Mouse (Mus musculus) right cerebral cortex, postnatal 25 days (tissue): ENCODE results near the gene Dync2li1.

Experiments used
- DNase-seq: peaks from one replicate; pipeline ENCODE4 v3.0.0; 2022

Gene Dync2li1

DNA sequence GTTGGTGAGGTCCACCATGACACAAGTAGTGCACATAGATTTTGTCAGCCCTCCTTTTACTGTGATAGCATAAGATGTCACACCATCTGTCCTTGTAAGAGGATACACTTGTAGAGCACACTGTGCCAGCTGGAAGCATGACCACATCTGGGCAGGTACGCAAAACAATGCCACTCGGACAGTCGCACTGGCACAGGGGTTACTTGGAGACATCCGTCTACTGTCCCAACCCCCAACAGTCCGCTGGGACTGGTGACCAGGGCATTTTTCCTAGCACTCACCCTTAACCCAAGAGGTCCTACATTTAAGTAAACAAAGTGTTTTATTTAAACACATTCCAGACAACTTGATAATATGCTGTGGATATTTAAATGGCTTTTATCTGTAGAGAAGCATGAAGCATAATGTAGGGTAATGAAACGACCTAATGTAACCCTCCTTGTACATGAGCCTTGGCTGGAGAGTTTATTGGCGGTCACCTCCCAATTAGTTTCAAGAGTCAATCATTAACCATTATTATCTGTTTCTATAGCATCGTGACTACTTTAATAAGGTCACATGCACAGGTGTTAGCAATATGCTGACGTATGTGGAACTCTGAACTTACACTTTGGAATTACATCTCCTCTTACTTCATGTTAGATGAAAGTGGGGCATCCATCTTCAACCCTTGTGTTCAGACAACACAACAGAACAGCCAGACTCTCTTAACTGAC lies 24.2 kb downstream of the Dync2li1 start:
- no peak for DNase-seq

DNA sequence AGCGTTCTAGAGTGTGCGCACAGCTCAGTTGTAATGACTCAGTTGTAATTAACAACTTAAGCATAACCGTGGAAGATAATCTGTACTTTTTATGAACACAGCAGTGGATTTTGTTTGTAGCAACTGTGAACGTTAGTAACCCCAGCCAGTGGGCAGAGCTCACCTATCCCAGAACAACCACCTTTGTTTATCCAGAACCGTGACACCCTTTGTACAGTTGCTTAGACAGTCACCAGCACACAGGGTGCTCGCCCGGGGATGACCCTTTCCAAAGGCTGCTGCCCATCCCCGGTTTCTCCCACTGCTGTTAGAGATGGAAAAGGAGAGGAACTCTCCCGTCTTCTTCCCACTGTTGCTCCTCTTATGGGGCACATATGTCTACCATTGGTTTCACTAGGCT lies 27.2 kb downstream of the Dync2li1 start:
- DNase-seq: no peak

DNA sequence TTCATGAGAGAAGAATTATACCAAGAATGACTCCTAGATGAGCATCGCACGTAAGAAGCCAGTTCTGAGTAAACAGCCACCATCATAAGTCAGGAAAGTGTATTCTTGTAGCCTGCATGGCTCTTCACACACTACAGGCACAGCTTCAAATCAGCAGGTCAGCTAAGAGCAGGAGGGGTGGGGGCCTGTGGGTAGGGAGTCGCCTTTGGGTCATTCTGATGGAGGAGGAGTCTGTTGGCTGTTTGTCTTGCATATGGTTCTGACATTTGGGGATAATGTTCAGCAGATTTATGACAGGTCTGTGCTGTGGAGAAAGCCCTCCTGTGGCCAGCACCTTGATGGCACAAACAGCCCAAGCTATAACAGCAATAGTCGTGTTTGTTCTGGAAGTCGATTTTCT lies 29.9 kb downstream of the Dync2li1 start:
- no peak for DNase-seq

DNA sequence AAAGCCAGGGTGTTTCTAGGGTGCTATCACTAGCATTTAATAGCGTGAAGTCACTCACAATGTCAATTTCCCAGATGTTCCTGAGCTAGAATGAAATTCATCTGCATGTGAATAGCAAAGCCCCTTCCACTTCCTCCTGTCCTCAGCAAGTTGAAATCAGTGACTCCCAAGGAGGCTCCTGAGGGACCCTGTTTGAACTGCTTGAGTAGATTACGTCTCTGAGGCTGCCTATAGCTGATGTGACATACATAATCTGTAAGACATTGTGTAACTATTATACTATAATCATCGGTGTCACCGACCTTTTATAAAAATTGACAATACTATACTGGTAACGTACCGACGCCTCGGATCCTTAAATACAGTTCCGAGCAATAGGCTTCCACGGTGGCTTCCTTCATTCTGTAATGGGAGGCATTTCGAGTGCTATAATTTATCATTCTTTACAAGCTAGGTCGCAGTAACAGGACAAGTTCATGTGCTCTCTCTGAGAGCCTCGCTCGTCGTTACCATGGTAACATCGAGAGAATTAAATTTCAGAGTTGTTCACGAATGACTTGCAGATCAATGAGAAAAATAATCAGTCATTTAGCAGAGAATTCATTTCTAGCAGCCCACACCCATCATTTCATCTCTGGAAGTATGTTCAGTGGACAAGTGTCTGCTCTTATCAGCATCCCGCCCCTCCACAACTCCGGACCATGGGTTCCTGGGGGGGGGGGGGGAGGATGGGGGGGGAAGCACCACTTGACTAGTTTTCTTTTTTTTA lies 30.5 kb downstream of the Dync2li1 start:
- DNase-seq: no peak

DNA sequence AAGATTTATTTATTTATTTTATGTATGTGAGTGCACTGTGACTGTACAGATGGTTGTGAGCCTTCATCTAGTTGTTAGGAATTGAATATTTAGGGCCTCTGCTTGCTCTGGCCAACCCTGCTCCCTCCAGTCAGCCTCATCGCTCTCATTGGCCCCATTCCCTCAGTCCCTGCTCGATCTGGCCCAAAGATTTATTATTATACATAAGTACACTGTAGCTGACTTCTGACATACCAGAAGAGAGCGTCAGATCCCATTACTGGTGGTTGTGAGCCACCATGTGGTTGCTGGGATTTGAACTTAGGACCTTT lies 31.1 kb downstream of the Dync2li1 start:
- no peak for DNase-seq

DNA sequence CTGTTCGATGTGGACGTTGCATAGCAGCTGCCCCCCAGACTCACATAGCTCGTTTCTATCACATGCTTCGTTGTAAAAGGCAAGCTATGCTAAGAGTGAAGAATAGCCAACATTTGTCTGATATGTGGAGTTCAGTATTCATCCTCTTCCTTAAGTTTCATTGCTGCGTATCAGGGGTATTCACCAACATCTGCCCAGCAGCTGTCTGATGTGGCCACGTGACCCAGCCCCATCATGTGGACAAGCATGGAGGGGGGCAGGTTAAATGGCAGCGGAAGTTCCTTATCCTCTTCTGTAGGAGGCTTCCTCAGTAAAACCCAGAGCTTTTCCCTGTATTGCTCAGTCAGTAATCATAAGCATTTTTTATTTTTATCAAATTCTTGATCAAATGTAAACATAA lies 31.5 kb downstream of the Dync2li1 start:
- DNase-seq: no peak

DNA sequence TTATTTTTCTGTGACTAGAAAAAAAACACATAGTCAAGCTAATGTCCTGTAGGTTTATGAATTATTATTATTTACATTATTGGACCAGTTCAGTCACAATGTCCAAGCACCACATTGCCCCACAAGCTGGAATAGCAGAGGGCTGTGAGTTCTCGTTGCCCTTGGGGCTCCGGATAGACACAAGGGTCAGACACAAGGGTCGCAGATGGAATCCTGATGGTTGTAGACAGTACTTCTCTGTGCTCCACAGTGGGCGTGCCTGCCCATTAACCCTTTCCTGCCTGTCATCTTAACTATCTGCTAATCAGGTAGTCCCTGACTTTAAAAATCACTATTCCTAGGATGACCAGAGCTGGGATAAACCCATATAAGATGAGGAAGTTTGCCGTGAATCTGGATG lies 31.9 kb downstream of the Dync2li1 start:
- no peak for DNase-seq

DNA sequence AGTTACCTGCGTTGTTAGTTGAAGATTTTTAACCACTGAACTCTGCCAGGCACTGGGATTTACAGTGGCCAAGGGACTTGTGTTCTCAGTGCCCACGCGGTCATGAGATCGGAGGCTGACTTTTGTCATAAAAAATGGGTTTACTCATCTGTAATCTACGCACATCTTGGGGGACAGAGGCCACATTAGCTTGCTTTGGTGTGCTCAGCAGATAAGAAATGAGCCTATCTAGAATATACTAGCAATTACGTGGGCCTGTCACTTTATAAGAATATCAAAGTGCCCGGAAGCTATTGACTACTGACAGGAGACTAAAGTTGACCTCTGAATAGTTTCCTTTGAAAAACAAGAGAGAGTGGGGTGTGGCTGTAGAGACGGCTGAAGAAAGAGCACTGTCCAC lies 32.7 kb downstream of the Dync2li1 start:
- DNase-seq: no peak

DNA sequence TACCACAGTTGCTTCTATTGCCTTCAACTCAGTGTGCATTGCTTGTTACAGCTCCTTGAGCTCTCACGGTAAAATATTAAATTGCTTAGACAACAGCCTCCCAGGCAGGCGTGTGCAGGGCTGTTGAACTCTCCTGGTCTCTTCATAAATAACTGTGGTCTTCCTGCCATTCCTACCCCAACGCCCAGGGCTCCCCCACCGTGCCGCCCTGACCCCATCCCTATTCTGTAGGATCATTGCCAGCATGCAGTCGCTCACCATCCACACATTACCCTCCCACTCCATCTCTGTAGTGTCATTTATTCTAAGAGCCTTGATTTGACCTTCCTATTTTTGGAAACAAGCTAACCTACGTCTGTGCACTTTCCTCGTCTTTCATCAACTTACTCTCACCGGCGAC lies 38.8 kb downstream of the Dync2li1 start:
- no peak for DNase-seq

DNA sequence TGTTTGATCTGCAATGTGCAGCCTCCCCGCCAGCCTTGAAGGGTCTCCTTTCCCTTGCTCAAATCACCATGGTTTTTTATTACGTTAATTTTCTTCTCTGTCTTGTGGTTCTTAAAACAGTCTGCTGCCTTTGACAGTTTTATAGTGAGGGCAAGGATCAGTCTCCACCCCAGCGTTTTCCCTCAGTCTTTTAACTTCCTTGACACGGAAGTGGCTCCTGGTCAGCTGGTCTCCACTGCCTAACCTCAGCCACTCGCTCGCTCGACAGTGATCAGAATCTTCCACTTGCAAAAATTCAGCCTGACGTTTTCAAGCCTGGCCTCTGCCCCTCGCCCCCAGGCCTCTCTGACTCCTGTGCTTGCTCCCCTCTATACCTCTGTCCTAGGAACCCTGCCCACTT lies 39.4 kb downstream of the Dync2li1 start:
- DNase-seq: no peak

DNA sequence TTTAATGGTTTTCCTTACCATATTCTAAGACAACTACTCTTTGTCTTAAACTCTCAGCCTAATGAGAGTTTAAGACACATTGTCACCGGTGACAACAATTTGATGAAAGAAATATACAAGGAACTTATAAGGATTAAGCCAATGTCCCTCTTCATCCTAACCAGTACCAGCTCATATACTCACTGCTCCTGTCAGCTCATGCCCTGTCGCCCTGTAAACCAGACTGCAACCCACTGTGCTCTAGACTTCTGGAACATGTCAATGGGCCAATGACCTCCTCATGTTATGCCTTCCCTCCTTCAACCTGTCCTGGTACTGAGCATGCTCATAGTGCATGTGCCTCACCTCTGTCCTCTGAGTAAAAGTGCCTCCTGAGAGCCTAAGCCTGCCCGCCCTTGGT lies 41.6 kb downstream of the Dync2li1 start:
- no peak for DNase-seq

DNA sequence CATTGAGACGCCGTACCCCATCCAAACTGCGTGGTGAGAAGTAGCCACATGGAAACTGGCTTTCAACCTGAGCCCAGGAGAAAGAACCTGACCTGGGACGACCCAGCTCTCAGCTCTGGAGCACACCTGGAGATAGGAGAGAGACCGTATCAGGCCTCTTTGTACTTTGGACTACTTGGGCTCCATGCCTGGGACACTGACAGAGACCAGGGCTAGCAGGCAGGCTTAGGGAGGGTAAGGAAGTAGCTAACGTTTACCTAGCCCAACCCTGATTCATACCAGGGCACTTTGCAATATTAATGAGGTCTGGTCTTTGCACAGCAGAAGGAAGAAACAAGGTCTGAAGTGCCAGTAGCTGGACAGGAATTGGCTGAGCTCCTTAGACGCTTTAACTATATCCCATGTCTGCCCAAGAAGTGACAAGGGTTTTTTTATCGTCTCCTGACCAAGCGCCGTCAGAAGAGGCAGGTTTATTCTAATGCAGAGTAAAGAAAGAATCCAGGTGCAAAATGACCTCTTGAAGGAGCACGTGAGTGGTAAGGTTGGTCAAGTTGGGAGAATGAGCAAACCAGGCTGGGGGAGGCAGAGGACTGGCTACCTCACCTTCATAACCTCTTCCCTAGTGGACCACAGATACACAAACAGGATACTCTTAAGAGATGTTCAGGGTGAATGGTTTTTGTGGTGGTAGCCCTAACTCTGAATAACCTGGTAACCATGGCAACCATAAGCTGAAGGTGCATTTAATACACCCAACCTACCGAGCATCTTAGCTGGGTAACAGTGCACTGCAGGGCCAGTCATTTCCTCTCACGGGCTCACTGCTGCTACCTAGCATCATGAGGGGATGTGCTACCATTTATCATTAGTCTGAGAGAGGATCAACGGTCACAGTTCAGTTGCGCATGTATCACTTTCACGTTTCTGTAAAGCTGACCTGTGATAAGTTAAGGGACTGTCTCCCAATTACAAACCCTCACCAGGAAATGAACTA lies 46.4 kb downstream of the Dync2li1 start:
- no peak for DNase-seq

DNA sequence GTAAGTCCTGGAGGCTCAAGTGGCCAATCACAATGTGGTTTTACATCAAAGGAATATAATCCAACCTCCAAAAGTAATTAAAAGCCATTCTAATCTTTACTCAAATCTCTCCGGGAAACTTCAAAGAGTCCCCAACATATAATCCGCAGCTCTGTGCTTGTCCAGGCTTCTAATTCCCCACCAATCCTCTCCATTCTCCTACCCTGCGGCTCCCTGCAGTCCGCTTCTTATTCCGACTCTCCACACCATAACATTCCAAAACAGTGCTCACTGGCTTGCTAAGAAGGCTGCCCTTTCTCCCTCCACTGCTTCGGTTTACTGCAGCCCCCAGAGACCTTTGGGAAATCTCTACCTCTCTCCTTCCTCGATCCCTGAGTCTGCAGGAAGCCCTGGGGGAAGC lies 47.8 kb downstream of the Dync2li1 start:
- no peak for DNase-seq

DNA sequence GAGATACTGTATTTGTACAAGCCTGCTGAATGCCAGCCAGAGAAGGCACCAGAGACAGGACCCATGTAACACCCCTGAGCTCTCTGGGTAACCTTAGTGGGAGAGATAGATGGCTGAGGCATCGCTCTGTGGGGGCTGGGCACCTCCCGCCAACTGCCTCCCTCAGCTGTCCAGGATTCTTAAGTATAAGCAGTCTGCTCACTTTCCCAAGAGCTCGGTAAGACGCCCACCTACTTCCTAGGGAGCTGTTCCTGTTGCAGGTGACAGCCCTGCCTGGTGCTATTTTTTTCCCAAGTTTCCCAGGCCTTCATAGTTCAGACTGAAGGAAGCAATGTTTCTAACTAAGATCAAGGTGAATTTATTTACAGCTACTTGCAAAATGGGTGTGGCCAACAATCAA lies 48.9 kb downstream of the Dync2li1 start:
- DNase-seq: peak; percentile 36

DNA sequence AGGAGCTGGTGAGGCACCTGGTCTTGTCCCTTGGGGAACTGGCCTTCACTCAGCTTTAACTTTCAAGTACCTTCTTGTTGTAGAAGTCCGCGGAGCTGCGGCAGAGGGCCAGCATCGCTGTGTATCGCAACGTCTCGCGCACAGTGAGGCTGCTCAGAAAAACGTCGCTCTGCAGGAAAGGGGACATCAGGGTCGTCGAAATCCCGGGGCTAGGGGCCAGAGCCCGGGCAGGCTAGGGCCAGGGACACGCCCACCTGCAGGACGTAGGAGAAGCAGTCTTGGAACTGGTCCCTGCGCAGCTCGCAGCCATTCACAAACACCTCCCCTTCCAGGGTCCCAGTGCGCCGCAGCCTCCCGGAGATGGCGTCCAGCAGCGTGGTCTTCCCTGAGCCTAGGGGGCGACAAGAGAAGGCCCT lies 49.7 kb downstream of the Dync2li1 start, which contains the start of gene Abcg8:
TSS of gene Abcg8 (plus strand) at position 352 of the 416 bp plus-strand sequence.
- peak; percentile 6 for DNase-seq

DNA sequence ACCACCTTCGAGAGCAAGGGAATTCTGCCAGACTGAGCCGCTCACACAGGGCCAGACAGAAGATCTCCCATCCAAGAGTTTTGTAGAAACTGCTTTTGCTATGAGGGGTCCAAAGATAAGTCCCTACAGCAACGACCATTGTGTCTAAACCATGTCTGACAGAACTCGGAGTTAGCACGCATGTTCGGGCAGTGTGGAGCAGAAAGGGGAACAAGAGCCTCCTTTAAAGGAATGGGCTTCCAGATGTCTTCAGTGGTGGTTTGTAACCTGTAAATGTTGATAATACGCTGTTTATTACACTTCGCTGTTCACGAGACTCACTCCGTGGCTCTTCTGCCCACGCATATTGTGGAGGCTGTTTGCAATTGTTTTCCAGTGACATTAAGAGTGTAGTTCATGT lies 51.3 kb downstream of the Dync2li1 start:
- no peak for DNase-seq

DNA sequence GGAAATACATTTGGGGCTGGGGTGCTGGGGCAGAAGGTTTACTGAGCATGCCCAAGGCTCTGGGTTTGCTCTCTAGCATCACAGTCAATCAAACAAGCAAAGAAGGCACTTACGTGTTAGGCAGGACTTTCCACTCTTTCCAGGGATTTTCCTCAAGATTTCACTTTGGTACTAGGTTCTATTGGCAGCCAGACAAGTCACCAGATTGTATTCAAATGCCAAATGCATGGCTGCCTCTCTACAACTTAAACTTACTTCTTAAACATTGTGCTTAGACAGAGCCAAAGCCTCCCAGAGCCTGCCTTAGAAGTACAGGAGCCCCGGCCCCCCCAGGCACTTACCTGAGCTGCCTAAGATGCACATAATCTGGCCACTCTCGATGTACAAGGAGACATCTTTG lies 55.4 kb downstream of the Dync2li1 start:
- DNase-seq: no peak

DNA sequence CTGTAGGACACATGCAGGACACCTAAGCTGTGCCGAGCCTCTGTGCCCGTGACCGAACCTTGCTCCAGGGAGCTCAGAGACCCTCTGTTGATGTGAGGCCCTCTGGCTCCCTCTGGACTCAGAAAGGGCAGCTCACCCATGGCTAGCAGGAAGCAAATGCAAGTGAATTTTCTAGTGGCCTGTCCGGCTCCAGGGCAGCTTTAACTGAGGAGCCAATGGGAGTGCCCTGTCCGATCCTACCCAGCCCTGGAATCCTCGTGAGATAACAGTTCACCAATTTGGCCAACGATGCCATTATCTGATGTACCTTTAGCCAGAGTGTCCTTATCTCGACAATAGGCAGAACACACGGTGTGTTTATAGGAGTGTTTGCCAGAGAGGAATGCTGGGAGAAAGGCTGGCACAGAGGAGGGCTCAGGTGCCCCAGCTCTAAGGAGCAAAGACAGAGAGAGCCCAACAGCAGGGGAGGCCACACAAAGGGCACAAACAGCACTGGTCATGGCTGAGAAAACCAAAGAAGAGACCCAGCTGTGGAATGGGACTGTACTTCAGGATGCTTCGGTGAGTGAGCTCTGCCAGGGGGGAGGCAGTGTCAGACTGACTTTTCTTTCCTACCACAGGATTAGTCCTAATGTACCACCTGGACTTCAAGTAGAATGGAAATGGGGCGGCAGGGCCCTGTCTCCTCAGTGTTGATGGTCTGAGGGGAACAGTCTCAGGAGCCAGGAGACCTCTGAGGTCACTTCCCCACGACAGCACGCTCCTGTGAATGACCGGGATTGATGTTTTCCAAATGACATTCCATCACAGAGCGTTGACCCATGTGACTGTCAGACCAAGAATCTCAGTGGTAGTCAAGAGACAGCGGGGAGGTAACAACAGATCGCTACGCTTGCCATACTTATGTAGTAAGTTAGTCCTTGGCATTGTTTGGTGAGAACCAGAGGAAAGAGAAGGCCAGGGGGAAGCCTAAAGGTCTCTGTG lies 56.7 kb downstream of the Dync2li1 start, which contains the start of gene Abcg5:
TSS of gene Abcg5 (minus strand) at position 278 of the 984 bp plus-strand sequence.
- no peak for DNase-seq

DNA sequence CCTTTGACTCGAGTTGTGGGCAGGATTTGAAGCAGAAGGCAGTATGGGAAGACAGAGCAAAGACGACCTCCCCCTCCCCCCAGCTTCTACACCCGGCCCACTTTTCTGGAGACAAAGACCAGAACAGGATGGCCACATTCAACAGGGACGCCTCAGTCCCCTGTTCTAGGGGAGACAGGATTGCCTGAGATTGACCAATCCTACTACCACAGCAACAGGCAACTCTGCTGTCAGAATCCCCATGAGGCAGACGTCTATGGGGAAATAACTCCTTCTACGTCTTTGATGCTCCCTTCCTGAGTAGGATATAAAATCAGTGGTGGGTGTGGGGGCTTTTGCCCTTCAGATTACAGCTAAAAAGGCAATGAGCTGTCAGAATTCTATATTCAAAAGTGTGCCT lies 58.0 kb downstream of the Dync2li1 start:
- DNase-seq: no peak

DNA sequence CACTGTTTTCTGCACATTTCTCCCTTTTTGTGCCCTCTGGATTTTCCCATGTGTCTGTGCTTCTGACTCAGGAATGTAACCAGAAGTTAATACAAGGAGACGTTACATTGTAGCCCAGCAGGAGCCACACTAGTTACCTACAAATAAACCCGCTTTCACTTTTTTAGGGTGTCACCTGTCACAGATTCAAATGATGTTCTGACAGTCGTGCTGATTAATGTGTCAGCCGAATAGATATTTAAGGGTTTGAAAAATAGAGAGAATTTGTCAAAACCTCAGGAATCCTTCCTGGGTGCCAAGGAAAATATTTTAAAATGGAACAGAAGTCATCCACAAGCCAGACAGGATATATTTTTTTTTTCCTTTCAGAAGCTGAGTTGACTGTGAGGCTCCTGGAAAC lies 59.0 kb downstream of the Dync2li1 start:
- DNase-seq: no peak

DNA sequence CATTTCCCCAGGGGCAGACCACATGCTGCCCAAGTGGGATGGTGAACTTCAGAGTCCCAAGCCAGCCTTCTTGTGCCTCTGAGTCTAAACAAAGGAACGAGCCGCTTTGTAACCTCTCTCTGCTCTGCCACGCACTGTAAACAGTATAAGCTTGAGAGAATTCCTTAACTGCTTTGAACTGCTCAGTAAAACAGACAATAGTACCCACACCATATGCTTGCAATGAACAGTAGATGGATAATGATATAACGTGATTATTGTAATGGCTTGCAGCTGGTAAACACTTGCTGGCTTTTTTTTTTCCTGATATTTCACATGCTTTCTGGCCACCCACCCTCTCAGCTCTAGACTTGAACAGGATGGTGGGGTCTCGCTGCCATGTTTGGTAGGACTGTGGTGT lies 61.7 kb downstream of the Dync2li1 start:
- DNase-seq: no peak

DNA sequence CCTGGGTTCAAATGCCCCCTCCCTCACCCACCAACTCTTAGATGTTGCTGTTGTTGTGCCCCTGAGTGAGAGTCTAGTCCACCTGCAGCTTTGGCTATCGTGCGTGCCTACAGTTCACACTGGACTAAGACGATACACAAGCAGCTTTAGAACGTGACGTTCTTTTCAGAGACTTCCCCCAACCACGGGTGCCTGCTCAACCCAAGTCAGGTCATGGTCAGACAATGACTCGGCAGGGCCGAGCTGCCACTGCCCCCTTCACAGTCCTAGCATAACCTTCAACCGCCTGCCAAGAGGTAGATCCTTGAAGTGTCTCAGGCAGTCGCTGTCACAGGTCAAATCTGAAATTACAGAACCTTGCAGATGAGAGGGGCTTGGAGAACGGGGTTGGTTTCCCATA lies 62.5 kb downstream of the Dync2li1 start:
- no peak for DNase-seq
